Mouse (Mus musculus): Measurements from ENCODE around the gene Dvl2.
A peak's percentile ranks its signal among the peaks of the same experiment; 100 is the strongest.

The Dvl2 gene

GRCm38 (mm10) chr11:69981141-69981762 lies 19.1 kb upstream of the Dvl2 start, which contains the start of gene Ctdnep1:
Ctdnep1 (plus strand) TSS chr11:69981156.
- DNase-seq (ENCODE audit: low spot score): no peak

GRCm38 (mm10) chr11:69982225-69982624 lies 18.2 kb upstream of the Dvl2 start, which contains the start of gene Elp5:
Elp5 (minus strand) TSS chr11:69982517.
- no peak for DNase-seq (ENCODE audit: low spot score)

- no peak for DNase-seq (ENCODE audit: low spot score)
These were observed 17.5 kb upstream of the Dvl2 start for GRCm38 (mm10) chr11:69982877-69983276.

- no peak for DNase-seq (ENCODE audit: low spot score)
These were observed 17.0 kb upstream of the Dvl2 start for GRCm38 (mm10) chr11:69983377-69983776.

- DNase-seq (ENCODE audit: low spot score): no peak
These were observed 16.0 kb upstream of the Dvl2 start for GRCm38 (mm10) chr11:69984431-69984830.

GRCm38 (mm10) chr11:69989949-69990348 lies 10.4 kb upstream of the Dvl2 start:
- DNase-seq (ENCODE audit: low spot score): no peak

- DNase-seq (ENCODE audit: low spot score): peak; percentile 95
These were observed 9.3 kb upstream of the Dvl2 start, which contains the start of gene Gabarap for GRCm38 (mm10) chr11:69990850-69991691. Gabarap (plus strand) TSS chr11:69991143.

- no peak for DNase-seq (ENCODE audit: low spot score)
These were observed 8.7 kb upstream of the Dvl2 start for GRCm38 (mm10) chr11:69991711-69992110.

GRCm38 (mm10) chr11:69992396-69992795 lies 8.0 kb upstream of the Dvl2 start:
- no peak for DNase-seq (ENCODE audit: low spot score)

GRCm38 (mm10) chr11:69992932-69993331 lies 7.5 kb upstream of the Dvl2 start:
- DNase-seq (ENCODE audit: low spot score): no peak

- DNase-seq (ENCODE audit: low spot score): no peak
These were observed 5.8 kb upstream of the Dvl2 start for GRCm38 (mm10) chr11:69994401-69995090.

GRCm38 (mm10) chr11:69995391-69995960 lies 4.9 kb upstream of the Dvl2 start, which contains the start of gene Phf23:
Phf23 (plus strand) TSS chr11:69995777.
- DNase-seq (ENCODE audit: low spot score): peak; percentile 94

GRCm38 (mm10) chr11:69996161-69997061 lies 4.0 kb upstream of the Dvl2 start:
- no peak for DNase-seq (ENCODE audit: low spot score)

GRCm38 (mm10) chr11:69997070-69997509 lies 3.3 kb upstream of the Dvl2 start:
- DNase-seq (ENCODE audit: low spot score): peak; percentile 83

- no peak for DNase-seq (ENCODE audit: low spot score)
These were observed 1.6 kb upstream of the Dvl2 start for GRCm38 (mm10) chr11:69998567-69999491.

- no peak for DNase-seq (ENCODE audit: low spot score)
These were observed 729 bp upstream of the Dvl2 start for GRCm38 (mm10) chr11:69999666-70000065.

GRCm38 (mm10) chr11:70001159-70001558 lies 764 bp downstream of the Dvl2 start:
- DNase-seq (ENCODE audit: low spot score): no peak

GRCm38 (mm10) chr11:70001865-70002264 lies 1.5 kb downstream of the Dvl2 start:
- DNase-seq (ENCODE audit: low spot score): no peak

- no peak for DNase-seq (ENCODE audit: low spot score)
These were observed 2.1 kb downstream of the Dvl2 start for GRCm38 (mm10) chr11:70002471-70002870.

GRCm38 (mm10) chr11:70005521-70005920 lies 5.1 kb downstream of the Dvl2 start:
- no peak for DNase-seq (ENCODE audit: low spot score)
